Mouse (Mus musculus) liver, embryonic 11.5 days (tissue): Measurements from ENCODE around the gene 9430015G10Rik. TPM values are rescaled to one million over a fixed set of nuclear protein-coding genes. Genes with fewer than 3 reads are reported as not detected.
"Not testable (repeated sequence)": the region's sequence is repeated elsewhere in the genome, so short reads cannot be mapped to it uniquely, and the experiment has no call there.

Source experiments
- ATAC-seq: fragments of 200-750 bp; cut with Nextera tagmentation; replicated peaks from 2 replicates; pipeline ENCODE4 v1.8.0; 2017; ENCODE audit warnings: moderate number of reproducible peaks, mild to moderate bottlenecking, moderate TSS enrichment, moderate library complexity; ENCODE audit not compliant: low FRiP score
- DNase-seq: peaks from one replicate; pipeline ENCODE4 v3.0.0-alpha.2; 2017; ENCODE audit warnings: low spot score
- H3K27ac ChIP-seq: fragments of 300-500 bp; sonication (generic); 2 replicates; pipeline ENCODE4 v1.5.1; 2014; ENCODE audit warnings: mild to moderate bottlenecking, low read depth, low read length, control low read depth
- H3K27me3 ChIP-seq: fragments of 300-500 bp; sonication (generic); replicated peaks from 2 replicates; pipeline ENCODE4 v1.6.1; 2014; ENCODE audit warnings: low read length, mixed read lengths; ENCODE audit not compliant: control insufficient read depth, insufficient read depth
- H3K36me3 ChIP-seq: fragments of 300-500 bp; sonication (generic); 2 replicates; pipeline ENCODE4 v1.6.1; 2014; ENCODE audit warnings: mild to moderate bottlenecking, low read length, moderate library complexity, mixed read lengths; ENCODE audit not compliant: control insufficient read depth, insufficient read depth
- H3K4me1 ChIP-seq: fragments of 300-500 bp; sonication (generic); replicated peaks from 2 replicates; pipeline ENCODE4 v1.6.1; 2014; ENCODE audit warnings: low read length, mixed read lengths; ENCODE audit not compliant: control insufficient read depth, insufficient read depth
- H3K4me2 ChIP-seq: fragments of 300-500 bp; sonication (generic); 2 replicates; pipeline ENCODE4 v1.6.1; 2014; ENCODE audit warnings: mild to moderate bottlenecking, control low read depth, moderate library complexity
- H3K4me3 ChIP-seq: fragments of 300-500 bp; sonication (generic); 2 replicates; pipeline ENCODE4 v1.5.1; 2014; ENCODE audit warnings: low read depth, low read length, control low read depth
- H3K9ac ChIP-seq: fragments of 300-500 bp; sonication (generic); 2 replicates; pipeline ENCODE4 v1.6.1; 2014; ENCODE audit warnings: low read depth, low read length, control low read depth
- H3K9me3 ChIP-seq: fragments of 300-500 bp; sonication (generic); 2 replicates; pipeline ENCODE4 v1.6.1; 2016; ENCODE audit warnings: low read length, inconsistent platforms, mixed read lengths; ENCODE audit not compliant: control insufficient read depth
- WGBS: fragments of 180-500 bp; shearing (Covaris S2); extraction: QIAGEN DNeasy Blood & Tissue Kit; methylation state at CpG from one replicate; pipeline ENCODE4 v1.1.7; 2014; 5-methylcytosine and 5-hydroxymethylcytosine counted together
- polyA plus RNA-seq: library from polyadenylated mRNA; unstranded; fragments of >200 nt; fragmentation: Nextera tagmentation; extraction: Ambion mirVana; gene quantifications from 2 replicates; pipeline ENCODE4 v1.2.1, GENCODE M21; 2014

9430015G10Rik gene
- polyA plus RNA-seq, 1 experiment from 2014 or later: 34.5 TPM

DNA sequence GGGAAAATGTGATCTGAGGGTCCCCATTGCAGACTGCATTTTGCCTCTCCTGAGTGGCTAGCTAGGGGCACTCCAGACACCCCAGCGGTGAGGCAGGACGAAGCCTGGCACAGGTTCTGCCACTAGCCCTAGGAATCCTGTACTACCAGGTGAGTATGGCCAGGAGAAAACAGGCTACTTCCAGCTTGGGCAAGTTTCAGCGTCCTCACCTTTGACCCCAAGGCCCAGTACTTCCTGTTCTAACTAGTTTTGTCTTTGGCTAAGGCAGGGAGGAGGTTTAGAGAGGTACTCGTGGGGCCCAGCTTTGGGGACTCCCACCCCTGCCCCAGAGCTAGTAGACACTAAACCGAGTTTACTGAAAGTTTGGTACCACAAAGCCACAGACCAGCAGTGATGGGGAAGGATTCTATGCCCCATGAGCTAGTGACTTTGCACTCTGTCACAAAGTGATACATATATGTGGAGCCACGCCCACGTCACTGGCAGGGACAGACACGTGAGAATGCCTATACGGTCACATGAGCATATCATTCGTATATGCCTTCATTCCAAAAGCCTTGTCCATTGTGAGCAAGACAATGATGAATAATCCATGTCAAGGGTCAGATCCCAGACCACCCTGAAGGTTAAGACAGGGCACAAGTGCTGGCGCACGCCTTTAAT is 24.3 kb downstream of the 9430015G10Rik start:
- ATAC-seq: no peak
- 77% methylated on average over 12 of the region's 12 CpGs for WGBS
- H3K27ac ChIP-seq: no peak overlapping the region
- DNase-seq: no peak
- H3K27me3 ChIP-seq: no peaks in the 10 kb centered on the region
- H3K9ac ChIP-seq: no peak overlapping the region
- no peak overlapping the region for H3K4me2 ChIP-seq
- no peaks in the 10 kb centered on the region; the same call in 1 of the 2 replicates for H3K4me1 ChIP-seq
- H3K36me3 ChIP-seq: no peaks in the 10 kb centered on the region
- H3K9me3 ChIP-seq: peaks cover 7% of the 10 kb centered on the region
- no peak overlapping the region for H3K4me3 ChIP-seq

DNA sequence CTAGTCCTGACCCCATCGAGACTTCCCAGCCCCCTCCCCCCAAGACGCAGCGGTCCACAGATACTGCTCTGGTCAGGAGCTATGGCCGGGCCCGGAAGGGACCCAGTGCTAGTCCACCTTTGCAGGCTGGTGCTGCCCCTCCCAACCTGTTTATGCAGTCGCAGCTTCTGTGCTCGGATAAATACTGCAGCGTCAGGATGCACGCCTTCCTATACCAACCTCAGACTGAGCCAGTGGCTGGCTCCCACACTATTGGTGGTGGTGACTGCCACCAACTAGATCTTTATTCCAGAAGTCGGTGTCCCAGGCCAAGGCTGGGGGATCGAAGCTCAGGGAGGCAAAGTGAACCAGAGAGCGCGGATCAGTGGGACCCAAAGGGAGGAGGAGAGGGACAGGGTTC is 25.3 kb downstream of the 9430015G10Rik start:
- no peak; the same call in 1 of the 2 replicates for ATAC-seq
- Histone ChIP-seq H3K27ac (no peak overlapping the region), H3K4me2 (no peak overlapping the region), H3K27me3 (no peaks in the 10 kb centered on the region), H3K9me3 (peaks cover 7% of the 10 kb centered on the region), H3K9ac (no peak overlapping the region), H3K36me3 (no peaks in the 10 kb centered on the region), H3K4me1 (no peaks in the 10 kb centered on the region; the same call in 1 of the 2 replicates), H3K4me3 (no peak overlapping the region)
- 92% methylated on average over 13 of the region's 13 CpGs for WGBS
- no peak for DNase-seq

DNA sequence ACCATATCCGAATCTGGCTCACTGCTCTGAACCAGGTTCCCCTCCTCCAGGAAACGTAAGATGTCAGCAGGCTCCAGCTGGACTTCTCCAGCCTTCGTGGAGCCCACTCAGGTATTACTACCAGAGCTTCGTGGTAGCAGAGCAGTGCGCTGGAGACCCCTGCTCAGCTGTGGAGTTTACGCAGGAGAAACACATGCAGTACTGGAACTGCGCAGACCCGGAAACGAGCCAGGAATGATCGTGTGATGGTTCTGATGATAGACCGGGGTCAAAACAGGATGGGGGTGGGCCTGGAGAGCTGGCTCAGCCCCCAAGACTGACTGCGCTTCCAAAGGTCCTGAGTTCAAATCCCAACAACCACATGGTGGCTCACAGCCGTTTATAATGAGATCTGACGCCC is 26.0 kb downstream of the 9430015G10Rik start:
- ATAC-seq (no peak), DNase-seq (peak; percentile 22)
- no peaks in the 10 kb centered on the region for H3K36me3 ChIP-seq
- no peak overlapping the region for H3K4me3 ChIP-seq
- 92% methylated on average over 14 of the region's 14 CpGs for WGBS
- H3K9me3 ChIP-seq: peaks cover 7% of the 10 kb centered on the region
- H3K4me1 ChIP-seq: no peaks in the 10 kb centered on the region; the same call in 1 of the 2 replicates
- no peak overlapping the region for H3K9ac ChIP-seq
- no peak overlapping the region for H3K4me2 ChIP-seq
- H3K27me3 ChIP-seq: no peaks in the 10 kb centered on the region
- no peak overlapping the region for H3K27ac ChIP-seq

DNA sequence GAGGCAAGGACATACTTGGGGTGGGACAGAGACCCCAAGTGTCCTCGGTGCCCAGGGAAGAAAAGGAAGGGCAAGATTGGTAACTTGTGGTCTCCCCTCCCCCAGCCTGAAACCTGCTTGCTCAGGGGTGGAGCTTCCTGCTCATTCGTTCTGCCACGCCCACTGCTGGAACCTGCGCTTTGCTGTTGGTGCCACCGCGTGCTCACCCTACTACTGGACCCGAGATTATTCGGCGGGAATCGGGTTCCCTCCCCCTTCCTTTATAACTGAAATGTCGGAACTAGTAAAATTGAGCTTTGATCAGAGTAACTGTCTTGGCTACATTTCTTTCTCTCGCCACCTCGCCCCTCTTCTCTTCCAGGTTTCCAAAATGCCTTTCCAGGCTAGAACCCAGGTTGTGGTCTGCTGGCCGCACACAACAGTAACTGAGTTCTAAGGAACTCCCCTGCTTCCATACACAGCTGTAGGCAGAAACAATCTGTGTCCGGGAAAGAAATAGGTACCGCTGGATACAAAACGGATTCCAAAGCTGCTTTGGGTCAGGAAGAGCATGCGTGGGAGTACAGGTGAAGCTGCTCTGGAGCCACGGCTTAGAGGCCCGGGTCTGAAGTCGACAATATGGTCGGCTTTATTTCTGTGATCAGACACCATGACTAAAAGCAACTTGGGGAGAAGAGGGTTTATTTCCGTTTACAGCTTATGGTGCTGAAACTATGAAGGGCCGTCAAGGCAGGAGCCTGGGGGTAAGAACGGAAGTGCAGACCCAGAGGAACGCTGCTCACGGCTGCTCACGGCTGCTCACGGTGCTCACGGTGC is 26.7 kb downstream of the 9430015G10Rik start:
- Histone ChIP-seq H3K4me1 (no peaks in the 10 kb centered on the region; the same call in 1 of the 2 replicates), H3K27me3 (no peaks in the 10 kb centered on the region), H3K27ac (no peak overlapping the region), H3K4me2 (no peak overlapping the region), H3K4me3 (no peak overlapping the region), H3K9ac (no peak overlapping the region), H3K9me3 (peaks cover 7% of the 10 kb centered on the region), H3K36me3 (no peaks in the 10 kb centered on the region)
- DNase-seq: peak; percentile 24
- 92% methylated on average over 30 of the region's 30 CpGs for WGBS
- ATAC-seq: no peak

DNA sequence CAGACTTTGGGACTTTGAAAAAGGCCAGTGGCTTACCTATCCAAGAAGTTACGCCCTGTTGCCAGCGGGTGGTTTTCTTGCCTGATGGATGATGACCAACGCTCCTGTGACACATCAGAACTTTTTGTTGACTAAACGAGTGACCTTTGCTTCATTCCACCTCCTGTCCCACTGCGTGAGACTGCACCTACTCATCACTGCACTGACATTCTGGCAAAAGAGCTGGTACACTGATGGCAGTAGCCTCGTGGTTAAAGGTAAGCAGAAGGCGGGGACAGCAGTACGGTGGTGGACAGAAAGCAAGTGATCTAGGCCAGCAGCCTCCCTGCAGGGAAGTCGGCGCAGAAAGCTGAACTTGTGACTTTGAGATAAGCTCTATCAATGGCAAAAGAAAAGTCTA is 41.1 kb downstream of the 9430015G10Rik start:
- H3K4me2 ChIP-seq, DNase-seq, H3K27me3 ChIP-seq, ATAC-seq, H3K27ac ChIP-seq, H3K9ac ChIP-seq, H3K36me3 ChIP-seq, H3K4me1 ChIP-seq, H3K4me3 ChIP-seq, H3K9me3 ChIP-seq: not testable (repeated sequence)
- WGBS: 68% methylated on average over 10 of the region's 10 CpGs

DNA sequence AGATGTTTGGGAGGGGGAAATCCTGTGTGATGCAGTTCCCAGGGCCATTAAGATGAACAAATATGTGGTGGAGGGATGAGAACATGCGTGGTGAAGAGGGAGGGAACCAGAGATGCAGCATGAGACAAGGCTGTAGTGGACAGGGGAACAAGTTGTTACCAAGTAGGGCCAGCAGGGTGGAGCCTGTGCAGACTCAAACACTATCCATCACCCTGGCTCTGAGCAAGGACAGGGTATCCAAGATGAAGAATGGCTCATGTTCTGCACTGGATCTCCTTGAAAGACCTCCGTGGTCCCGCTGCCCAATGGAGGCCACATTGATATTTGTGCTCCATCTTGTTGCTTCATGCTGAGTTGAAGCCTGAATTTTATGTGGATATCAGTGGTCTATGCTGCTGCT is 45.0 kb downstream of the 9430015G10Rik start:
- H3K4me1 ChIP-seq: no peaks in the 10 kb centered on the region
- DNase-seq (no peak), ATAC-seq (no peak)
- 91% methylated on average over 3 of the region's 3 CpGs for WGBS
- H3K9me3 ChIP-seq: peaks cover 8% of the 10 kb centered on the region; the same call in 1 of the 2 replicates
- no peak overlapping the region for H3K27ac ChIP-seq
- H3K4me3 ChIP-seq: no peak overlapping the region
- H3K36me3 ChIP-seq: no peaks in the 10 kb centered on the region
- H3K27me3 ChIP-seq: no peaks in the 10 kb centered on the region
- no peak overlapping the region for H3K9ac ChIP-seq
- H3K4me2 ChIP-seq: no peak overlapping the region

DNA sequence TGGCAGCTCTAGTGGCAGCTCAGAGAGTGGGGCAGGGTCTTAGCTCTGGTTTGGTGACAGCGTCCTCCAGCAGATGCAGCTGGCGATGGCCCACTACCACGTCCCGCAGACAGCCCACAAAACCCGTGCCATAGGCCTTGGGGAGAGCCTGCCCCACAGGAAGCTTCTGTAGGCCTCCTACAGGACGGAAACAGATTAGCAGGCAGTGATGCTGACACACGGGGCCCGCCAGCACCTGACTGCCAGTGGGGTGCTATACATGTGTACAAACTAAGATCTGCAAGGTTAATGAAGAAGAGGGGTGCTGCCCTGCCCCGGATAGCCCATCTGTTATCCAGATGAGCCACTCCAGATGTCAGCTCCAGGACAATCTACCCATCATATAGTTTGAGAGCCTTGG is 56.7 kb downstream of the 9430015G10Rik start:
- 84% methylated on average over 9 of the region's 9 CpGs for WGBS
- H3K27ac ChIP-seq: no peak overlapping the region
- no peak for DNase-seq
- peaks cover 21% of the 10 kb centered on the region for H3K36me3 ChIP-seq
- no peak for ATAC-seq
- peaks cover 5% of the 10 kb centered on the region for H3K9me3 ChIP-seq
- H3K9ac ChIP-seq: no peak overlapping the region
- no peaks in the 10 kb centered on the region for H3K4me1 ChIP-seq
- no peak overlapping the region for H3K4me3 ChIP-seq
- no peaks in the 10 kb centered on the region for H3K27me3 ChIP-seq
- no peak overlapping the region for H3K4me2 ChIP-seq

DNA sequence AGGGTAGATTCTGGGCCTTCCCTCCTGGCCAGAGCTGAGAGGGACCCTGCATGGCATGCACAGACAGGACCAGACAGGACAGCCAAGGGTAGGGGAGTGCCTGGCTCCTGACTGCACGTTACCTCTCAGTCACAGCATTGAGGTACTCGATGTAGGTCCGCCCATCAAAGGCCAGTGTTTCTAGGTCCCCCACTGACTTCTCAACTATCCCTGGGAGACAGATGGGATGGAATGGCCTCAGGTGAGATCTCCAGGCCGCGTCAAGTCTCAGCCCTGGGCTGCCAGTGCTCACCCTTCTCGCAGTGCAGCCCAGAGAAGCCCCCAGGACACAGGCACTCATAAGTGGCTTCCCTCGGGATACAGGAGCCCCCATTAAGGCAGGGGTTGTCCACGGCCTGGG is 58.8 kb downstream of the 9430015G10Rik start:
- DNase-seq (no peak), ATAC-seq (no peak)
- Histone ChIP-seq H3K4me2 (no peak overlapping the region), H3K4me1 (no peaks in the 10 kb centered on the region), H3K27ac (no peak overlapping the region), H3K4me3 (no peak overlapping the region), H3K27me3 (no peaks in the 10 kb centered on the region), H3K9me3 (no peaks in the 10 kb centered on the region), H3K9ac (no peak overlapping the region), H3K36me3 (peaks cover 35% of the 10 kb centered on the region)
- 86% methylated on average over 8 of the region's 8 CpGs for WGBS
